Mouse (Mus musculus) right cerebral cortex, adult 2 months (tissue): ENCODE data around the gene Enho.
A peak's percentile ranks its signal among the peaks of the same experiment; 100 is the strongest.

Source experiments
- DNase-seq, 2 experiments: peaks; one replicate each; pipeline ENCODE4 v3.0.0; 2021 to 2022; ENCODE audit warnings: low spot score in 2 of 2

Gene Enho

GRCm38 (mm10) chr4:41663614-41664013 is 23.5 kb upstream of the Enho start:
- DNase-seq: no peak

DNA sequence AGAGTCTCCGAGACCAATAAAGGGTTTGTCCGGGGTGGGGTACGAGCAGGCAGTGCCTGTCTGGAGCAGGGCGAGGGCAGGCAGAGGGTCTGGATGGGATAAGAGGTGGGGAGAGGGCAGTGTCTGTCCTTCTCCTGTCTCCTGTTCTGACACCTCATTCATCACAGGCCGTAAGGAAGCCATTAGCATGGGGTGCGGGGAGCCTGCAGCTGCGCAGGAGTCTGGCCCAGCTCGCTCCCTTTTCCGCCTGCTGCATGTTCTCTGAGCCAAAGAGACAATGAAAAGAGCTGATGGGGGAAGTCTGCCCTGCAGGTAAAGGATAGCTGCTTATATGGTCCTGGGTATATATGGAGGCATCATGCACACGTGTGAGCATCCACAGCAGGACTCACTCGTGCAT is 22.6 kb upstream of the Enho start:
- no peak for DNase-seq

DNA sequence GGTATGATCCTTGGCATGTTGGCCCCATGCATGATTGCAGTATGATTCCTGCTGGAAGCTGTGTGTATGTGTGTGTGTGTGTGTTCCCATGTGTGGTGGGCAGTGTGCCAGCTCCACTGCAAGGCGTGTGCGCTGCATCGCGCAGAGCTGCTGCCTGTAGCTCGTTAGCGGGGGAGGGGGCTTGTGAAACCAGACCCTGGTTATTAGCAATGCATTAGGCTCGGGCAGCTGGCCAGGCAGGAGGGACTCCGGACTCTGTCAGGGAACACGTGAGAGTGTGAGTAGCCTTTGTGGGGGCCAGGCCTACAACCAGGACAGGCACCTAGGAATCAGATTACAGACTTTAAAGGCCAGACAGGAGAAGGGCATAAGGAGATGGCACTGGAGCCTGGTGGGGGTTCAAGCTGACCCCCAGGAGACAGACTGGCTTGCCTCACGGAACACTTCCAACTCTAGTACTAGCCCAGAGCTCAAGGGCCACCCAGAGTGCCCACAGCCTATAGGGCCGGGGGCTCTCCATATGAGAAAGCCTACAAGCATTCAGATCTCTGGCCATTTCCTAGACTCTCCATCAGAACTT is 20.8 kb upstream of the Enho start:
- no peak for DNase-seq

- no peak for DNase-seq
Measured at GRCm38 (mm10) chr4:41659556-41659955, 19.4 kb upstream of the Enho start.

- no peak for DNase-seq
Measured at GRCm38 (mm10) chr4:41658566-41659384, 18.7 kb upstream of the Enho start.

GRCm38 (mm10) chr4:41655525-41655924 is 15.4 kb upstream of the Enho start:
- no peak for DNase-seq

- peak; percentile 42 to 63 for DNase-seq
Measured at GRCm38 (mm10) chr4:41654217-41654616, 14.1 kb upstream of the Enho start.

- no peak for DNase-seq
Measured at GRCm38 (mm10) chr4:41653730-41654129, 13.6 kb upstream of the Enho start.

GRCm38 (mm10) chr4:41653296-41653695 is 13.2 kb upstream of the Enho start:
- peak; percentile 77 to 82 for DNase-seq

DNA sequence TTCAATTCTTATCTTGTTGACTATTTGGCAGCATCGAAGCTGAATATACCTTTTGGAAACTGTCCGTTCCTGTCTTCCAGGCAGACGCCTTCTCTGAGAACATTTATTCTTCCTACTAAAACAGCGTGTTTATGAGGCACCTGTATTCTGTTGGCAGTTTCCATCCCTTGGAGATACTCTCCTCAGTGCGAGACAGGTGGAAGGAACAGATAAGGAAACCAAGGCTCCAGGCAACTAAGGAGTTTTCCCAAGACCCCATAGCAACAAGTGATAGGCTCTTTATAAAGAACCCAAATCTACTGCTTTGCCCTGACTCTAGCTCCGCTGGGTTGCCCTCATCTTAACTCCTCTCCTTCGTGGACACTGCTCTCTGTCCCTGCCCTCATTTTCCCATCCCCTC is 8.5 kb upstream of the Enho start:
- DNase-seq: no peak

GRCm38 (mm10) chr4:41648157-41648556 is 8.0 kb upstream of the Enho start:
- no peak for DNase-seq

DNA sequence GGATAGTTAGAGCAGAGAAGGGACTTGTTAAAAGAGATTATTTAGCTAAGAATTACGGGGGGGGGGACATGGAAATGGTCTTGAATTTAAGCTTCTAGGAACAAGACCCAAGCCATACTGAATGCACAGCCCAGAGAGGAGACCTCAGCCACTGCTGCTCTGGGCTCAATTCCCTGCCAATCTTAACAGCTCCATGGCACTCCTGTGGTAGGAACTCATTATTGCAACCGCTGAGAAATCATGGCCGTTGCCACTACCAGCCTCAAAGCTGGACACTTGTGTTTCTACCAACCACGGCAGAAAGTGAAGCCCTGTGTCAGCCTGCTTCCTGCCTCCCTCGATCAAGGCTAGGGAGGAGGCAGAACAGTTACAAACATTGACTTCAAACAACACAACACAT is 5.4 kb upstream of the Enho start:
- no peak for DNase-seq

DNA sequence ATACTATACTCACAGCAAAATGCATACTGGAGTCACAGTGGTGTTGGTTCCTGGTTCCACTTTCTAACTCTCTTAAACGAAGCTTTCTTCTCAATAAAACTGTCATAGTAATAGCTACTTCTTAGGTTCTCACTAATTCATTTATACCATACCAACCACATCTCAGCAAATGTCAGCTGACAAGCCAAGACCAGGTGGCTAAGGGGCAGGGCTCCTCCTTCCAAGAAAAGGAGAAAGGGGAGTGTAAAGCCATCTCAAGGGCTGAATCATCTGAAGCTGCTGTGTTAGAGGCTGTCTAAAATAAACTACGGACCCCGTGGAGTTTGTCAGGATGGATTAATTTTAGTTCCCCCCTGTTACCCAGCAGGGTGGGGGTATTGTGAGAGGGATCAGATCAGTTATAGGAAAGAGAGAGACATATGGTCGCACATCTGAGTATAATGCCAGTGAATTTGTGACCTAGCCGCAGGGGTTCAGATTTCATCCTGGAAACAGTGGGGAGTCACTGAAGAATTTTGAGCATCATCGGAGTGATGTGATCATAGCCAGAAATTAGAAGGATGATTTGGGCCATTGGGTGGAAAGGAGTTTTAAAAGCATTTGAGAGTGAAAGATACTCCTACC is 1.2 kb upstream of the Enho start:
- no peak for DNase-seq

- DNase-seq: peak in 1 of 2 experiments; percentile 47
Measured at GRCm38 (mm10) chr4:41639214-41639841, 796 bp downstream of the Enho start.

- DNase-seq: no peak
Measured at GRCm38 (mm10) chr4:41638828-41639213, 1.3 kb downstream of the Enho start.

DNA sequence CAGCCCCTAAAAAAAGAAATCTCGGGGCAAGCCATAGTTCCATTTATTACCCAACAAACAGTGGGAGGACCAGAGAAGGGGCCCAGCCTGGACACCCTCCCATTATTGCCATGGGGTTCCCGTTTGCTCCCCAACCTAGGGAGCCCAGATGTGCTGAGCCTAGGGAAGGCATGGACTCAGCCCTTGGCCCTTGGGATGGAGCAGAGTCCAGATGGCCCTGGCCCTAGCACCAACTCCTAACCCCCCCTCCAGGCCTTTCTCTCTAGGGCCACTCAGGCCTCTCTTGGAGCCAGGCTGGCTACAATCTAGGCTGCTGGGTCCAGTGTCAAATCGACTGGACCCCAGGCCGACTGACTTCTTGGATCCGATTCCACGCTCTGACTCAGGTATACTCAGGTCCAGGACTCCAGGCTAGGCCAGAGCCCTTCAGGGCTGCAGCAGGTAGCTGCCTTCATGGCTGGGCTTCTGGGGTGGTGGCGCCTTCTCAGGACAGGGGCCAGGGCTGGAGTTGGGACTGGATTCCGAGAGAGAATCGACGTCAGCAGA is 1.9 kb downstream of the Enho start:
- DNase-seq: no peak

DNA sequence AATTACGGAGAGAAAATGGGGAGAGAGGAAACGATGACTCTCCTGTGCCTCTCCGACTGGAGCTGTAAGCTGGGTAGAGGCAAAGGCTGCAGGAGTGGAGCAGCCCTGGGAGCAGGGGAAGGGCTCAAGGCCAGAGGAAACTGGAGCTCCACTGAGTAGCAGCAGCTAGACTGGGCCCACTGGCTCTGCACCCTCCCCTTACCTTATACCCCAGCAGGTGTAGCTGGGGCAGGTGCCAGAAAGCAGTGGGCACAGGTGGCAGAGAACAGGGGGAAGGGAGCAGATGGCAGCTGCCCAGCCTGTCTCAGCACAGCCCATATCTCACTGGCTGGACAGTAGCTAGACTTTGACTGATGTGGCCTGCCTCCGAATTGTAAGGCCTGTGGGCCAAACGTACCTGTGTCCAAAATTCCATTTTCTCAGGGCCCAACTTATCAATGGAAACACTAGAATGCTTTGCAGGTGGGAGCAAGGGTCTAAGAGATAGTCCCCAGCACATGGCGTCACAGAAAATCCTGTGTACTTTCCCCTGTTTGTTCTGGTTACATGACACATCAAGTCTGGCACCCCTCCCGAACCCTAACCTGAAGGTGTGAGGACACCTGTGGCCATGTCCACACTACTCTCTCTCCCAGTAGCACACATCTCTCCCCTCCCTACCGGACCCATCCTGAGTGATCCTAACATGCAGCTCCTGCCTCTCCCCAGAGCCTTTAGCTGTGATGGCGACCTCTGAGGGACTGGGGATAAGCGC is 3.1 kb downstream of the Enho start:
- DNase-seq: no peak

DNA sequence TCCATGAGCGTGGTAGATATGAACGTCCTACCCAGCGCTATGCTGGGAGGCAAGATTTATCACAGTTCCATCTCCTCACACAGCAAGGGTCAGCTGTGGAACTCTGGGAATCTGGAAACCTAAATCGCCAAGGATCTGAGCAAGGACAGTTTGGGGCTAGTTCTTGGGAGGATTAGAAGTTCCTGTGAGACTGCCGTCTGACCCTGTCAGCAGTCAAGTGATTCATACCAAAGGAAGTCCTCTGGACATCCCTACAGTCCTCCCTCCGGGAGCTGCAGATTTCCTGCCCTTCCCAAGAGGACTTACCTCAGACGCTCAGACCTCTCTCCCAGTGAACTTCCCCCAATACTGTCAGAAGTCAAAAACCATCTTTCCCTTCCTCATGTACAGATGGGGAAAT is 3.8 kb downstream of the Enho start:
- no peak for DNase-seq

GRCm38 (mm10) chr4:41635906-41636305 is 4.2 kb downstream of the Enho start:
- no peak for DNase-seq

- no peak for DNase-seq
Measured at GRCm38 (mm10) chr4:41635224-41635623, 4.9 kb downstream of the Enho start.

DNA sequence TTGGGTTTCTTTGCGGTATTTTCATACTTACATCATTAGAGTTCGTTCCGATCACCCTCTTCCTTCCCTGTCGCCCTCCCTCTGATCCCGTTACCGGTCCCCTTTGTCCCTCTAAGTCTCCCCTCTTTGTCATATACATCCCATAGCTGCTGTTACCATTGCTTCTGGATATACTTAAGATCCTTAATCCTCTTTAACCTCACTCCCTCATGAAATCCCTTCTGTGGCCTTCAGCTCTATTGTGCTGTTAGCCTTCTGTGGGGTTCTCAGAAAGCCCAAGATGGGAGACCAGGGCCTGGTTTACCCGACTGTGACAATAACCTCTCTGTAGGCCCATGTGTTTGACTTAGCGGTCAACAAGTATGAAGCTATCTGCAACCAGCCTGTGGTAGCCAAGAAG is 5.5 kb downstream of the Enho start:
- no peak for DNase-seq

DNA sequence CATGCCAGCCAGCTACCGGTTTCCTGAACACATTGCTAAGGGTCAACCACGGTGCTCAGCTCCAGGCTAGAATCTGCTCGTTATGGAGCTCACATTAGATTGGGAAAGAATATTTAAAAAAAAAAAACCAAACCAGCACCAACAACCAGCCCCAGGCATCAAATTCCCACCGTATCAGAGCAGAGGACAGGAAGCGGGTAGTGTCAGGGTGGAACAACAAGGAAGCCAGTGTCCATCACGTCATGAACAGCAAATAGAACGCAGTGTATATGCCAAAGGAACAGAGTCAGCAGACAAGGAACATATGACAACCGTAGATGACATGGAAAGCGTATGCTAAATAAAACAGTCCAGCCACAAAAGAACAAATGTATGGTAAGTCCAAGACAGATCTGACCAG is 7.1 kb downstream of the Enho start:
- no peak for DNase-seq
